Mouse (Mus musculus) cerebellum, adult 8-10 months (tissue): Measurements from ENCODE around the gene Pcdh8.

Experiments used
- DNase-seq: peaks from one replicate; pipeline ENCODE4 v3.0.0; 2022

The Pcdh8 gene

DNA sequence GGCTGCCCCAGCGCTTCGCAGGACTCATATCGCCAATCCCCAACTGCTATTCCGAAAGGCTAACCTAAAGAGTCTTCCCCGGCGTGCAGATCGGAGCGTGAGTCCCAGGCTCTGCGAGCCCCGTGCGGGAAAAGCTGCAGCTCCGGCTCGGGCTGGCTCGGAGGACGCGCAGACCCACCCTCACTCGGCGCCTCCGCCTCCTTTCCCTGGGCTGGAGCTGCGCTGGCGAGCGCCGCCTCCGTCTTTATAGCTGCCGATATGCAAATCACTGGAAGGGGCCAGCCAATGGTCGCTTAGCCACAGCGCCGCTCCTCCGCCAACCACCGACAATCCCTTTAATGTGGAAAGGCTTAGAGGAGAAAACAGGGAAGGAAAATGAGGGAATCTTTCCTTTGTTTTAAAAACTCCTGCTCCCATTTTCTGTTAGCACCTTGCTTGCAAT lies at the start of gene Pcdh8:
Gene Pcdh8, minus strand, starts transcription at position 219 of the 442 bp plus-strand sequence.
- DNase-seq: peak; percentile 59

DNA sequence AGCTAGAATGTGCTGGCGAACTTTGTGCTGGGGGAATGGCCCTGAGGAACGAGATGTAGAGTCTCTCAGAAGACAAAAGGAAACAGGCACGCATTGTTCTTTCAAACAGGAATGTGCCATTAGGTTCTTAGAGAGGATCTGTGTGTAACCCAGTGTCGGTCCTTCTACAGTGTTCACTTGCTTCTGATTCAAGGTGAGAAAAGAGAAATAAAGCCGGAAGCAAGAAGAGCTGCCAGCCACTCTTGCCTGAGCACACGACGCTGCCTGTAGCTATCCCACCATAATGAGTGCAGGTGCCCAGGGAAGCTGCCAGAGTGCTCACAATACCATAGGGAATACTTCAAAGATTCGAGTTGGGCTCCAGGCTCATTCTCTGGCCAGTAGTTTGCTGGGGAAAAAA lies 43.6 kb upstream of the Pcdh8 start:
- no peak for DNase-seq

DNA sequence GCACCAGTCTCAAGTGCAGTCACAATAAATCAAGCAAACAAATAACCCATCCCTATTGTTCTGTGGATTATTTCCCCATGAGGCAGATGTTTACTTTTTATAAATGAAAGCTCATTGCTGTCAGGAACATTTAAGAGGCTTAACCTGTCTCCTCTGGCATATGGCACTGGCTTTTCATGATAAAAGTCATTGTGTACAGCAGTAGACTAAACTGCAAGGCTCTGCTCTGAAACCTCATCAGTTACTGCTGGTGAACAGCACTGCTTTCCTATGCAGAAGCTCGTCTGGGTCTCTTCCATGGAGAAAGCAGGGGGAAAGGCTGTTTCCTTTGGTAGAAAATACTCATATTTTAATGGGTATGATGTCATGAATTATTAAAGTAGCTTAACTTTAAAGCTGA lies 43.0 kb upstream of the Pcdh8 start:
- DNase-seq: no peak

DNA sequence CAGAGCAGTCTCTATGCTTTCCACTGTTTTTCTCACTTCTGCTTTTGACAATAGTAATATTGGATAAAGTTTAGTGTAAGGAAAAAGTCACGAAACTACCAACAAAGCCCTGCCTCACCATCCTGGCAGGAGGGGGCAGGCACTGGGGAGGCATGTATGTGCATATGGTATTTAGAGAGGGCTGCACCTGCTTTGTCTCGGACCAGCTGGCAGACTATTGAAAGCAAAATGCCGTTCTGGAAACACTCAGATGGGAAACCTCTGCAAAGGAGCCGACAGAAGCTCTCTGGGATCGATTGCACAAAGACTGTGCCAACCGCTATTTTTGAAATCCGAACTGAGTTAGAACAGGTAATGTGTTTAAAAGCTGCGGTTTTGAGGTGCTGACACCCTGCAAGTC lies 22.1 kb upstream of the Pcdh8 start:
- DNase-seq: no peak

DNA sequence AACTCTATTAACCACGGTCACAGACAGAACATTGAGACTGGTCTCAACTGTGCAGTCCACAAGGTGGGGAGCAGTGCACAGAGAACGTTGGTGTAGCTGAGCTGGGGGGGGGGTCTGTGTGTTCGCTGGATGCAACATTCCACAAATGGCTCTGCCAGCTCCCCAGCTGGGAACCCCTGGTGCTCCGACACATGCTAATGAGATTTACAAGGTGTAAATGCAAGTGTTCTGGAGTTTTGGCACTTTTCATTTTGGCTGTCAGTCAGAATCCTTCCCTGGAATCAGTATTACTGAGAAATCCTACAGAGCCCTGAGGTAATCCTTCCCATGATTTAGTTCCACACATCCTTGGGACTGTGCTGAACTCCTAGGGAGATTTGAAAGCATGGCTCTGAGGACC lies 18.4 kb upstream of the Pcdh8 start:
- DNase-seq: no peak

DNA sequence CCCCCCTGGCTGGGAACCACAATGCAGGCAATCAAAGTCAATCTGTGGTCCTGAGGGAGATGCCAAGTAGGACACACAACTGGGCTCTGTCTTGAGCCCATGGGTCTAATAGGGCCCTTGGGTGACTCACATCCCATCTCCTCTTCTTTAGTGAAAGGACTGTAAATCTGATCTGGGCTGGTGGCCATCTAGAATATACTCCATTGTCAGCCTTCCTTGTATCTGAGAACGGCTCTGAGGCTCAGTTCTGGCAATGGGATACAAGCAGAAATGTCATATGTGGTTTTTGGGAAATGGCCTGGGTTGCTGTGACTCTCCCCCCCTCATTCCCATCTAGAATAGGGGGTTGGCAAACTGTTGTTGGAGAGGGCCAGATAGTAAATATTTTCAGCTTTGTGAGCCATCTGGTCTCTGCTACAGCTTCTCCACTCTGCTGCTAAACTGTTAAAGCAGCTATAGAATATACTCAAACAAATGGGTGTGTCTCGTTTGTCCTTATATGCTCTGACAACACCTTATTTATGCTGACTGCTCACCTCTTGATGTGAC lies 17.6 kb upstream of the Pcdh8 start:
- no peak for DNase-seq

DNA sequence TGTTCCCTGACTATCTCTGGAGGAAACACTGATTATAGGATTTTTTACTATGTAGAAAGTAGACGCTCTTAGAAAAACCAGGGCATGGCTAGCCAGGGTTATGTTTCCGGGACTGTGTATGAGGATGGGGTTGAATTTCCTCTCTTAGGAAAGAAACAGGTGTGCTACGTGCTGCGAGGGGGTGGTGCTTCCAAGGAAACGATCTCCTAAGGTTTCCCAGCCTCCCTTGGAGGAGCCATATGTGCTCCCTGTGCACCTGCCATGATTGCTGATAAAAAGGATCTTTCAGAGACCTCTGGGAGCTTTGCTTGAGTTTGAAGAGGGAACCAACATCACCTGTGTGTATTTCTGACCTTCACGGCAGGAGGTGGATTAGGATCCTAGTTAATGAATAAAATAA lies 16.8 kb upstream of the Pcdh8 start:
- no peak for DNase-seq

DNA sequence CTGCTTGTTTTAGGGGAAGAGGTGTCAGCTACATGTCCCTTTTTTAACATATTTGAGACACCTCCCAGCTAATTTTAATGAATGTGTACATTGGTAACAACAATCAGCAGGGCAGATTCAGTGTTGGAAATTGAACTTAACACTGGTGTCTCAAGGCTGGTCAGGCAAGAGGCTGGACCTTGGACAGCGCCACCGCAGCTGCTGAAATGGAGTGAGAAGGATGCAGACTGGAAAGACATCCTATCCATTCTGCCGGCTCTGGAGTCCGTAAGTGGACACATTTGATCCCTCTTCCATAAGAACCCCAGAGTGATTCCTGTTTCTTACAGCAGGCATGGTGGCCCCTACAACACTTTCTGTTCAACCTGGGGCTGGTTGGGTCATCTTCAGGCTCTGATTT lies 14.3 kb upstream of the Pcdh8 start:
- no peak for DNase-seq

DNA sequence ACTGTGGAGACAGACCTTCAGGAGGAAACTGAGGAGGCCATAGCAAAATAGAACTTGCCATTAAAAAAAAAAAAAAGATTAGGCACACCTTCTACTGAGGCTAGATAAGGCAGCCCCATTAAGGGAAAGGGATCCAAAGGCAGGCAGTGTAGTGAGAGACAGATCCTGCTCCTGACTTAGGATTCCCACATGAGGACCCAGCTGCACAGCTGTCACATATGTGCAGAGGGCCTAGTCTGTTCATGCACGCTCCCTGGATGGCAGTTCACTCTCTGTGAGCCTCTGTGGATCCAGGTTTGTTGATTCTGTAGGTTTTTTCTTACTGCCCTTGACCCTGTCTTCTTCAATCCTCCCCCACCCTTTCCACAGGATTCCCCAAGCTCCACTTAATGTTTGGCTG lies 9.8 kb upstream of the Pcdh8 start:
- no peak for DNase-seq

DNA sequence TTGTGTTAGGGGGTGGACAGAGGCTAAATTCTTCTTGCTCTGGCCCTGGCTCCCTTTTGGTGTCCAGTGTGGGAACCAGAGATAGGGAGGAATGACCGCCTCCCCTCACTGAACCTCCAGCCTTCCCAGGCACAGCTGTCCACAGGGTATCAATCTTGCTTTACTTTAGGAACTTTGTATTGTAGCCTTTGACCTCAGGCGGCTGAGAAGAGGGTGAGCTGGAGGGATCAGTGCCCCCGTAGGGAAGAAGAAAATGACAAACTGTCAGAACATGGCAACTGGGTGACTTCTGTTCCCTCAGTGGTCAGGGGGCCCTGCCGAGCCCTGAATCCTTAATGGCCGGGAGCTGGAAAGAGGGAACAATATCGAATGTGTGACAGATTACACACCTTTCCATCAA lies 9.2 kb upstream of the Pcdh8 start:
- no peak for DNase-seq

DNA sequence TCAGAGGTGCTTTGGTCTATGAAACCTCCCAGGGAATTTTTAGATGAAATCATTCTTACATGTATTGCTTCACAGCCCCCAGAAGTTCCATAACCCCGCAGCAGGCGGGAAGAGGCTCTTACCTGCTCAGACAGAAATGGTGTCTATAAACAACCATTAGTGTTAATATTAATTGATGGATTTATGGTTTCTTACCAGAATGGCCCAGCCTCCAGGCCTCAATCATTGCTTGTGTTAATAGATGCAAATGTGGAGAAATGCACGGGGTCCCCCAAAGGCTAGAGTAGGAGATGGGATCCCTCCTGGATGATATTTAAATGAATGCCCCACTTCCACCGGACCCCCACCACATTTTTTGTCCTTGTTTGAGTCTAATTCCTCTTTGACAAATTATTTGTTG lies 8.7 kb upstream of the Pcdh8 start:
- no peak for DNase-seq

DNA sequence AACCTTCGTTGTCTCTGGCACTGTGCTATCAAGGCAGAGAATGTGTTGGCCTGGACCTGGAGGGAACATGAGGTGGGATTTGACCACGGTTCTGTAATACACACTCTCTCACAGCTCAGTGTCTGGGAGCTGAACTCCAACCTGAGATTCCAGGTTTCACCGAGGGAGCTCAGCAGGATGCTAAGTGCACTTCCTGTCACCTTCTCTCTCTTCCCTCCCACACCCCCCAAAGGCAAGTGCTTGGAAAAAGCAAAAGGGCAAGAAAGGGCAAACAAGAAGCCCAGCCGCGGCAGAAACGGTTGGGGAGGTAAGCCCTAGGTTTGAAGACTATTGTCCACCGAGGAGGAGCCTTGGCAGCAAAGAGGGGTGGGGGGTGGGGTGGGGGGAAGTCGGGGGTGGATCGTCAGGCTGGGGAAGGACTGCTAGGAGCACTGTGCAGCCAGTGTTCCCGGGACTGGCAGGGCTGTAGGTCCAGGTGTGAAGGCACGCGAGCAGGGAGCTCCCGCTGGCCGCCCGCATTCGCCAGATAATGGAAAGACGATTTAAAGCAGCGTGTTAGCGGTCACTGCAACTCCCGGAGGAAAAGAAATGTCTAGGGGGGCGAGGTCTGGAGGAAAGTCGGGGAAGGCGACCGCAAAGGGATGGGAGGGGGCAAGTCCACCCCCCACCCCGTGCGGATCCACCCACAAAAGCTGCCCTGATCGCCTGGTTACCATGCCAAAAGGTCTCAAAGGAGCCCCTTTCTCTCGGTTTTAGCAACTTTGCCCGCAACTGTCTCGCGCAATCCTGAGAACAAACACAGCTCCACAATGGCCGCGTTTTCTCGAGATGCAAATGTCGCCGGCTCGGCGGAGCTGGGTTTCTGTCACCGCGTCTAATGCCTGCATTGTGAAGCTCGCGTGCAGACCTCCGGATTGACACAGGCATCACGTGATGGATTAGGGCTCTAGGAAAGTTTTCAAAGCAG lies 2.6 kb upstream of the Pcdh8 start:
- no peak for DNase-seq

DNA sequence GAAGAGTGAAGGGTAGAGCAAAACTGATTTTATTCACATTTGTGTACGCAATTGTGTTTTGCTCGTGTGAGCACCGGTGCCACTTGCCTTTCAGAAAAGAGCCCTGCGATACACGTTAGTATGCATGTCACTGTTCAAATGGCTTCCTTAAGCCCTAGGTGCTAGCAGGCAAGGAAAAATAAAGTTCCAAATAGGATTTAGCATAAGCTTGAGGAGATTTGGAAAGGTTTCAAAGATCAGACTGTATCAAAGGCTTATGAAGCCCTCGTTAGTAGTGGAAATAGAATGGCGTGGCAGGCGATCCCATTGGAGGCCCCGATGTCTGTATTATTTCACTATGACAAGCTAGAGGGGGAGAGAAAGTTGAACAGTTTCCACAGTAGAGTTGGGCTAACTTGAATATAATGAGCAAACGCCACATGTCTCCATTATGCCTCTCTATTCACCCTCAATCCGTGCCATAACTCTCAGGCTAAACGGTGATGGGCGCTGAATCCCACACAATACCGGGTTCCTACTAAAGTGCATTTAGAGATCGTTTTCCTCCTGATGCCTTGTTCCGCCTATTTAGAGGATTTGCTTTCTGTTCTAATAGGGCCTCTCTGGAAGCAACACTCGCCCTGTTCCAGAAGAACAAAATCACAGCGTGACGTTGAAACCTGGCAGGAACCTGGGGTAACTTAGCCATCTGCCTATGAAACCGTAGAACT lies 845 bp upstream of the Pcdh8 start:
- no peak for DNase-seq

DNA sequence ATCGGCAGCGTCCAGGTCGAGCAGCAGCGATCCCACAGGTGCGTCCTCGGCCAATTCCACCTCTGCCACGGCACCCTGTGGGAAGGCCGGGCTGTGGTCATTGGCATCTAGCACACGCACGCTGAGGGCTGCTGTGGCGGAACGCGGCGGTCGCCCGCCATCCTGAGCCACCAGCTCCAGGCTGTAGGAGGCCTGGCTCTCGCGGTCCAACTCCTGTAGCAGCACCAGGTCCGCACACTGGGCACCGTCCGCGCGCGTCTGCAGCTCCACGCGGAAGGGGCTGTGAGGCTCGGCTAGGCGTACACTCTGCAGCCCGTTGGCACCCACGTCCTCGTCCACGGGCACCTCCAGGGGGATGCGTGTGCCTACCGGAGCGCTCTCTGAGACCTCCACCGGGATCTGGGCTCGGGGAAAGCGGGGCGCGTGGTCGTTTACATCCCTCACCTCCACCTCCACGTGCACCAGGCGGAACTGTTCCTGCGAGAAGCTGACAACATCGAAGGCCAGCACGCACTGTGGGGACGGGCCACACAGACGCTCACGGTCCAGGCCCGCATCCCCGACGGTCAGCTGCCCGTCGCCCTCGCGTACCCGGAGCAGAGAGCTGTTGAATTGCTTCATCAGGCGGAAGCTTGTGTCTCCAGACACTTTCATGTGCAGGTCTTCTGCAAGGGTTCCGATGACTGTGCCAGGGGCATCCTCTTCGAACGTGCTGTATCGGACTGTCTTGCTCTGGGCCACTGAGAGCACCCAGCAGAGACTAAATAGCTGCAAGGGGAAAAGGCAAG lies 612 bp downstream of the Pcdh8 start:
- no peak for DNase-seq

DNA sequence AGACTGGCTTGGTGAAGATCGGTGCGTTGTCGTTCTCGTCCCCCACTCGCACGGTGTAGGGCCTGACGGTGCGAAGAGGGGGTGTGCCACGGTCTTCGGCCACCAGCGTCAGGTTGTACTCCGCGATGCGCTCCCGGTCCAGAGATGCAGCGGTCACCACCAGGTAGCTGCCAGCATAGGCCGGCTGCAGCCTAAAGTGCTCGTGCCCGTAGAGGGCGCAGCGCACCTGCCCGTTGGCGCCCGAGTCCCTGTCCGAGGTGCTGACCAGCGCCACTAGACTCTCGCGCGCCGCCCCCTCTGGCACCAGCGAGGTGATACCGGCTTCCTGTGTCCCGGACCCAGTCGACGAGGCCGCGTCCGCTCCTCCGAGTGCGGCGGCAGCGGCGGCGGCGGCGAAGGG lies 1.5 kb downstream of the Pcdh8 start:
- DNase-seq: peak; percentile 50

DNA sequence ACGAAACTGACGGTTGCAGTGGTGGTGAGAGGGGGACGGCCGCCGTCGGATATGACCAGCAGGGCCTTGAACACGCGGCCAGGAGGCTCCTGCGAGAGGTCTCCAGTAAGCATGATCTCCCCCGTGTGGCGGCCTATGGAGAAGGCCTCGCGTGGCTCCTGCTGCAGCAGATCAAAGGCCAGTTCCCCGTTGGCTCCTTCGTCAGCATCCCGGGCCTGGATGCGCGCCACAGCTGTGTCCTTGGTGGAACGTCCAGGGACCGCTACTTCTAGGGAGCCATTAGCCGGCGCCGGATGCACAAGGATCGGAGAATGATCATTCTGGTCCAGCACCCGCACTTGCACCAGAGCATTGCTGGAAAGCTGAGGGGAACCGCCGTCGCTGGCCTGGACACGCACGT lies 2.1 kb downstream of the Pcdh8 start:
- no peak for DNase-seq

DNA sequence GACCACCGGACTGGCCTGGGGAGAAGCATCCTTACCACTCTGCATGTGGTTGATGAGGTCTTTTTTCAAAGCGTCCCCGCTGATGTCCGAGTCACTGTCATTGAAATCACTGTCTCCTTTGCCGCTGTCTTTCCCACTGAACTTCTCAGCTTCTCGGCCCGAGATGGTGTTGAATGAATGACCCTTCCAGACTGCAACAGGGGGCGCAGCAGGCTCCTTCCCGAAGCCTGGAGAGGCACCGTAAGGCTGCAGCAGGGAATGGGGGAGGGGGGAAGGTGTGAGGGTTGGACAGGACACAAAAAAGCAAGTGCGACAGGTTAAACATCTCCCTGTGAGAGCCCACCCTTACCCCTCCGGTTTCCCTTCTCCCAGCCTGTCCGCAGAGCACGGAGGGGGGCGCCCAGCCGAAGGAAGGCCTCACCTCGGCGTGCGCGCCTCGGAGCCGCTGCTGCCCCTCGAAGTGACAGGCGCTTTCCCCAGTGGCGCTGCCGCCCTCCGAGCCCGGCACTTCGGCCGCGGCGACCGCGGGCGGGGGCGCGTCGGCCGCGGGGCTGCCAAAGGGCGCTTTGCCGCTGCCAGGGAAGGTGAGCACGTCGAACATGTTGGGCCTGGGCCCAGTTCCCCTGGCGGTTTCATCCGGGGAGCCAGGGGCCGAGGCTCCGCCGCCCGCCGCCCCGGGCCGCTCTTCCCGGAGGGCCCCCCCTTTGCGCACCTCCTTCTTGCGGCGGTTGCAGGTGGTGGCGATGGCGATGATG lies 2.9 kb downstream of the Pcdh8 start:
- DNase-seq: no peak

DNA sequence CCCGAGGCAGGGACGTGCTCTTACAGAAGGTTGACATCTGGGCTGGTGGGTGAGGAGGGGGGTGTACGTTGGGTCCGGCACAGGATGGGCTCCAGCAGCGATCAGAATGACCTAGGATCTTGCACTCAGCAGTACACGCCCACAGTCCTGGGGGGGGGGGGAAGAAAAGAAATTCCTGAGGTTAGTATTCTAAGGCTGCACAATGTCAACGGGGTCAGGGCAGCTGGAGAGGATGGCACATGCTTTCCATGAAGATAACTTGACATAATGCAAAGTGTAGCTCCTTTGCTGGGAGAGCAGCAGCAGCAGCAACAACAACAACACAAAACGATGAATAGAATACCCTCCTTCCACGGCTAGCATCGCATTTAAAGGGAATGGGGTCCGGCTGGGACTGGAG lies 3.5 kb downstream of the Pcdh8 start:
- DNase-seq: no peak

DNA sequence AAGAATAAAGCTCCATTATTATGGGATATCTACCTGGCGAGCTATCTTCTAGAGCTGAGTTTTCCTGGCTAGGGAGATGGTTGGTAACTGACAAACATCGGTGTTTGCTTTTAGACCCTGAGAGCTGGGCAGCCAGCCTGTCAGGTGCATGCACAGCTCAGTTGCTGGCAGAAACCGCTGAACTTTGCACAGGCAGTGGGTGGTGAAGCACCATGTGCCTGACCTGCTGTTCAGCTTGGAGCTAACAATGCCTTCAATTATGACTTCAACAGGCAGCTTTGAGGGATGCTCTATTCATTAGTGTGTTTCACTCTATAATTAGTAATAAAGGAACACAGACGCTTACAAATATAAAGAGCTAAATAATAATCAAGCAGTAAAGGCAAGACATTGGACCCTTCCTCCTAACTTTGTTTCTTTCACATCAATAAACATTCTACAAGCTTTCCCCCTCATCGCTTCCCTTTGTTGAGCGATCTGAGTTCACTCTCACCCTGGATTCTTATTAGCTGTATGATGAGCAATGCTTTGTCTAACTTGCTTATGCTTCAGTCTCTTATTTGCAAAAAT lies 5.8 kb downstream of the Pcdh8 start:
- no peak for DNase-seq

DNA sequence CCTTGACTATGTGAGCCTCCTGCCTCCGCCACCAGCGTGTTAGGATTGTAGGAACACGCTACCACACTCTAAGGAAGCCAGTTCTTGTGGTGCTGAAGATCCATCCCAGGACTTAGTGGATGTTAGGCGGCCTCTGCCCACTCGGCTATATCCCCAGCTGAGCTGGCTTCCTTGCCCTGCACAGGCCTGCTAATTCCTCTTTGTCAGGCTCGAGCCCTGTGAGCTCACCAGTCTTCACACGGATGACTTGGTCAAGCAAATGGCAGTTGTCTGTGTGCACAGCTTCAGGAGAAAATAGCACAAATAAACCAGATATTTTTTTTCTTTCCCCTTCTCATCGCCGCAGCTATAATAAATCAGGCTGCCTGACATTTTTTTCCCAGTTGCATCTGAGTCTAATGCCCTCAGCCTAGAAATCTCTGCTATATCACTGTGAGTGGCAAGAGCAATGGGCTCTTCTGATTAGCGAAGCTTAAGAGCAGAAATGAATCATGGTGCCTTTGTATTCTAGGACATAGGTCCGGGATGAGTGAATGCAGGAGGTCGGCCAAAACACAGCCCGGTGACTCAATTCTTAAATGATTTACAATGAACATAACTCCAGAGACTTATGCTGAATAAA lies 16.4 kb downstream of the Pcdh8 start:
- DNase-seq: no peak

DNA sequence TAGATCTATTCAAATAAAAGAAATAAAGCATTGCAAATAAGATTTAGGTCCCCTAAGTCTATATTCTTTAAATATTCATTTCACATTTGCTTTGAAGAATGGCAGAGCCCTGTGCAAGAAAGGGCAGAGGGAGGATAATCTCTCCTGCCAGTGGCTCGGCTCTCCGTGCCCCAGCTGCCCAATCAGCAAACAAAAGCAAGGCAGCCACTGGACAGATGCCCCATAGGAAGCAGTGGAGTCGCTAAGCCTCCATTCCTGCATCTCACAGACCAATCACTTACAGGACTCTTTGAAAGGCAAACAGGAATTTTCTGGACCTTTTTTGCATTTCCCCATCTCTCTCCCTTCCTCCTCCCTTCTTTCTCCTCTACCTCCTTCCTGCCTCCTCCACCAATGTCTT lies 17.0 kb downstream of the Pcdh8 start:
- no peak for DNase-seq

DNA sequence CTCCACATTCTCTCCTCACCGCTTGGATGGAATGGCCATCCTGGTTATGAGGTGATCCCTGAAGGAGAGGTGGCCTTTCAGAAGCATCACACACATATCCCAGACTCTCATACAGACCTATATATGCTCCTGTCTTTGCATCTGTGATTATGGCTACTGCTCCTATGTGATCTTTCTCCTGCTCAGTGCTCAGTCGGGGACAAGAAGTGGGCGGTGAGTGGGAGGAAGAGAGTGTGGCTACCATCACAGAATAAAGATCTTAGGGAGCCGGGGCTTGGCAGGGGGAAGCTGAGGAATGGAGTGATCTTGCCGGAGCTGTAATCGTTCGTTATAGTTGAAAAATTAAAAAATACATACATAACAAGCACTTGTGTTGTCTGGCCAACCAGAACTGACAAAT lies 17.4 kb downstream of the Pcdh8 start:
- DNase-seq: no peak
